Mouse (Mus musculus) neural tube, embryonic 12.5 days (tissue): ENCODE measurements around the gene Uox. TPM values are rescaled to one million over a fixed set of nuclear protein-coding genes. Genes with fewer than 3 reads are reported as not detected.

Source experiments
- ATAC-seq: fragments of 200-750 bp; cut with Nextera tagmentation; 2 replicates; pipeline ENCODE4 v1.8.0; 2017; ENCODE audit warnings: low read depth, mild to moderate bottlenecking, moderate TSS enrichment, moderate library complexity; ENCODE audit not compliant: low FRiP score
- H3K27ac ChIP-seq: fragments of 300-500 bp; sonication (generic); 2 replicates; pipeline ENCODE4 v1.5.1; 2016
- H3K27me3 ChIP-seq: fragments of 300-500 bp; sonication (generic); replicated peaks from 2 replicates; pipeline ENCODE4 v1.6.1; 2016; ENCODE audit warnings: mild to moderate bottlenecking
- H3K36me3 ChIP-seq: fragments of 300-500 bp; sonication (generic); 2 replicates; pipeline ENCODE4 v1.6.1; 2016; ENCODE audit warnings: mild to moderate bottlenecking
- H3K4me1 ChIP-seq: fragments of 300-500 bp; sonication (generic); 2 replicates; pipeline ENCODE4 v1.6.1; 2016
- H3K4me2 ChIP-seq: fragments of 300-500 bp; sonication (generic); replicated peaks from 2 replicates; pipeline ENCODE4 v1.6.1; 2016; ENCODE audit warnings: mild to moderate bottlenecking
- H3K4me3 ChIP-seq: fragments of 300-500 bp; sonication (generic); 2 replicates; pipeline ENCODE4 v1.5.1; 2016
- H3K9ac ChIP-seq: fragments of 300-500 bp; sonication (generic); 2 replicates; pipeline ENCODE4 v1.6.1; 2016; ENCODE audit warnings: mild to moderate bottlenecking
- H3K9me3 ChIP-seq: fragments of 300-500 bp; sonication (generic); 2 replicates; pipeline ENCODE4 v1.6.1; 2016; ENCODE audit warnings: mild to moderate bottlenecking
- WGBS: fragments of 180-500 bp; shearing (Covaris S2); methylation state at CpG from one replicate; pipeline ENCODE4 v1.1.7; 2016; 5-methylcytosine and 5-hydroxymethylcytosine counted together
- polyA plus RNA-seq: library from polyadenylated mRNA; unstranded; fragments of >200 nt; fragmentation: Nextera tagmentation; extraction: Ambion mirVana; gene quantifications from 2 replicates; pipeline ENCODE4 v1.2.1, GENCODE M21; 2016

The Uox gene
- polyA plus RNA-seq, 1 experiment from 2014 or later, result not detected

- Histone ChIP-seq H3K36me3 (no peaks in the 10 kb centered on the region), H3K27ac (no peak overlapping the region), H3K4me3 (no peak overlapping the region), H3K4me1 (no peaks in the 10 kb centered on the region), H3K9me3 (no peaks in the 10 kb centered on the region), H3K4me2 (peak overlapping the region; percentile 25; the same call in 1 of the 2 replicates), H3K9ac (no peak overlapping the region), H3K27me3 (no peaks in the 10 kb centered on the region)
- WGBS, result 41% methylated on average over 14 of the region's 14 CpGs
- peak; percentile 41; the same call in 1 of the 2 replicates for ATAC-seq
These were observed 5.8 kb upstream of the Uox start for GRCm38 (mm10) chr3:146564268-146565064.

DNA sequence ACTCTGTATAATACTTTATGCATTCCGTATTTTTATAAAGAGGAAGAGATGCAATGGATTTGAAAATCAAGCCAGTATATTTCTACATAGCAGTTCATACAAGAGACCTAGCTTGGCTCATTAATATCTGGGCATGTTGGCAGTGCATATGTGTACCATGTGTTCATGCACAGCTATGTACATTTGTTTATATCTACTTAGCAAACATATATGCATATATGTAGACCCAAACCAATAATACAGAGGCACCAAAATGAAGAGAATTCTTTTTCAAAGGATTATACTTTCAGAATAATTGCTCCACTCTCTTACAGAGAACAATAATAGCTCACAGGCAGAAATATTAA, 5.2 kb upstream of the Uox start:
- ATAC-seq, result no peak
- Histone ChIP-seq H3K36me3 (no peaks in the 10 kb centered on the region), H3K9ac (no peak overlapping the region), H3K27ac (no peak overlapping the region), H3K9me3 (no peaks in the 10 kb centered on the region), H3K4me1 (no peaks in the 10 kb centered on the region), H3K27me3 (no peaks in the 10 kb centered on the region), H3K4me2 (no peak overlapping the region), H3K4me3 (no peak overlapping the region)
- 94% methylated on average over 1 of the region's 1 CpGs for WGBS

- no peak for ATAC-seq
- Histone ChIP-seq H3K9me3 (no peaks in the 10 kb centered on the region), H3K4me3 (no peak overlapping the region), H3K36me3 (no peaks in the 10 kb centered on the region), H3K9ac (no peak overlapping the region), H3K27ac (no peak overlapping the region), H3K4me2 (no peak overlapping the region), H3K4me1 (no peaks in the 10 kb centered on the region), H3K27me3 (no peaks in the 10 kb centered on the region)
- 79% methylated on average over 7 of the region's 7 CpGs for WGBS
These were observed 2.9 kb upstream of the Uox start for GRCm38 (mm10) chr3:146567366-146567765.

DNA sequence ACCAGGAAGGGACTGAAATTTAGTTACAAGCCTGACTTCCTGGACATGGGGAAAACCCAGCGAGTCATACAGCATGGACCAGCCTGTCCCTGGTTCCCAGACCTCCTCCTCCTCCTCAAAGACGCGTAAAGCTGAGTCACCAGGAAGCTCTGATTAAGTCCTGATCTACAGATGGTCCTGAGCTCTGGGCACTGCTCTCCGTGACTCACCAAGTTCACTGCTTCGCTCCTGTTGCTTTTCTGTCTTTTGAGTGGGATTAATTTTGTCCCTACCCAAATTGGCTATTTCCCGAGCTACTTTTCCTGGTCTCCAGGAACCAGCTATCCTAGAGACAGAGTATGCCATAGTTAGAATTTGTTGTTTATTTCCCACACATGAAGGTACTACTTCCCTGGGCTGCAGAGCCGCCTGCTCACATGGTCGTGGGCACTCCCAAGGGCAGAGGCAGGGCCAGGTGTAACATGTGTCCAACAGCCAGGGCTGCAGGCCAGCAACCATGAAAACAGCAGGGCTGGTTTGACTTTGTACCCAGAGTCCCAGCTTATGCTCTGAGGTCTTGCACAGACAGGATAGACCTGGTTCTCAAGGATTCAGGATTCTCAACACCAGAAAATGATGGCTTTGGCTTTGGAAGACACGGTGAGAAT, 2.2 kb upstream of the Uox start:
- Histone ChIP-seq H3K9me3 (no peaks in the 10 kb centered on the region), H3K27me3 (no peaks in the 10 kb centered on the region), H3K9ac (no peak overlapping the region), H3K36me3 (no peaks in the 10 kb centered on the region), H3K27ac (no peak overlapping the region), H3K4me3 (no peak overlapping the region), H3K4me2 (no peak overlapping the region), H3K4me1 (no peaks in the 10 kb centered on the region)
- no peak for ATAC-seq
- WGBS, result 85% methylated on average over 9 of the region's 9 CpGs

- no peaks in the 10 kb centered on the region for H3K27me3 ChIP-seq
- H3K27ac ChIP-seq, result no peak overlapping the region
- H3K4me2 ChIP-seq, result no peak overlapping the region
- H3K36me3 ChIP-seq, result no peaks in the 10 kb centered on the region
- no peaks in the 10 kb centered on the region for H3K4me1 ChIP-seq
- no peak overlapping the region for H3K4me3 ChIP-seq
- H3K9ac ChIP-seq, result no peak overlapping the region
- ATAC-seq, result no peak
- 88% methylated on average over 3 of the region's 3 CpGs for WGBS
- no peaks in the 10 kb centered on the region for H3K9me3 ChIP-seq
These were observed 632 bp upstream of the Uox start for GRCm38 (mm10) chr3:146569594-146569993.

DNA sequence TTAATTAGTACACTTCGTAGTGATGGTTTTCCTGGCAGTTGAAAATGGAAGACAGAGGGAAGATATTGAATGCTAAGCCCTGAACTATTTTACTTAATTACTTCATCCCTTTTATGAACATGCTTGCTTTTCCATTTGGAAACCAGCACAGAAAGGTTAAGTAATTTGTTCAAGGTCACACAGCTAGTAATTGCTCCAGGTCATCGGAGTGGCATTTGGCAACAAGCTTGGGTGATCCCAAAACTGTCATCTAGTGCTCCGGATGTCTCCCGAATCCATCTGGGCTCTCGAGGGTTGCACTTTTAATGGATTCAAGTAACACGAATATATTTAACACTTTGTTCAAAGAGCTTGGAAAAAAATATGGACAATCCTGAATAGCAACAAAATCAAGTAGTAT, 713 bp downstream of the Uox start:
- H3K36me3 ChIP-seq, result no peaks in the 10 kb centered on the region
- H3K4me1 ChIP-seq, result no peaks in the 10 kb centered on the region
- H3K4me2 ChIP-seq, result no peak overlapping the region
- H3K27ac ChIP-seq, result no peak overlapping the region
- H3K27me3 ChIP-seq, result no peaks in the 10 kb centered on the region
- no peaks in the 10 kb centered on the region for H3K9me3 ChIP-seq
- ATAC-seq, result no peak
- H3K4me3 ChIP-seq, result no peak overlapping the region
- no peak overlapping the region for H3K9ac ChIP-seq
- WGBS, result 88% methylated on average over 6 of the region's 6 CpGs

DNA sequence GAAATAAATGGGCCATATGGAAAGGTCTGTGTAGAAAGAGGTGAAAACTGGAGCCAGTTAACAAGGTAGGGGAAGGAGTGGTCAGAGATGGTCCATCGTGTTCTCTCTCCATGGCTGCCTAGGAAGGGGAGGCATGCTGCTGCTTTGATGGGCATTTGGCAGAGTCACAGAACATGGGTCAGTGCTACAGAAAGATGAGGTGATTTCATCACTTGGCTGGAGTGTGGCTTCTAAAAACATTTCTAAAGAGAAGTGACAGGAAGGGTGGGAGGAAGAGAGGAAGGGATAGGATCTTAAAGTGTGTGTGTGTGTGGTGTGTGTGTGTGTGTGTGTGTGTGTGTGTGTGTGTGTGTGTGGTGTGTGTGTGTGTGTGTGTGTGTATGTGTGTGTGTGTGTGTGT, 1.1 kb downstream of the Uox start:
- Histone ChIP-seq H3K9ac (no peak overlapping the region), H3K4me3 (no peak overlapping the region), H3K36me3 (no peaks in the 10 kb centered on the region), H3K27ac (no peak overlapping the region), H3K4me2 (no peak overlapping the region), H3K9me3 (no peaks in the 10 kb centered on the region), H3K27me3 (no peaks in the 10 kb centered on the region), H3K4me1 (no peaks in the 10 kb centered on the region)
- no peak for ATAC-seq
- 84% methylated on average over 1 of the region's 1 CpGs for WGBS

DNA sequence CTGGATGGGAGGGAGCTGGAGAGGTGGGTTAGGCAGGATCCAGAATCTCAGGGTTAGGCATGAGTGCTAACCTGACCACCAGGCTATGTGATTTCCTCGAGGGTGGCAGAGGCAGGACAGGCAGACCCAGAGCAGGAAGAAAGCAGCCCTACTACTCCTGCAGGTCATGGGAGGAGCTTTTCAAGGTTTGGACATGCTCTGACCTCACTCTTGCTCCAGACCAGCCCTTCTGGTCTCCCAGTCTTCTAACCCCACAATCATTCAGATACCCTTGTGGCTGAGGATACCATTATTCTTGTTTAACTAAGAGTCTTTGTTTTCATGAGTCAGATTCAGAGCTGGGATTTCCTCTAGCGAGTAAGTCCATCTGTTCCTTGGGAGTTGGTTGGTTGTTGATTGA, 7.4 kb downstream of the Uox start:
- Histone ChIP-seq H3K27me3 (no peaks in the 10 kb centered on the region), H3K4me2 (no peak overlapping the region), H3K9me3 (no peaks in the 10 kb centered on the region), H3K36me3 (no peaks in the 10 kb centered on the region), H3K9ac (no peak overlapping the region), H3K4me3 (no peak overlapping the region), H3K4me1 (no peaks in the 10 kb centered on the region), H3K27ac (no peak overlapping the region)
- ATAC-seq, result no peak
- 63% methylated on average over 2 of the region's 2 CpGs for WGBS

- no peaks in the 10 kb centered on the region for H3K4me1 ChIP-seq
- 92% methylated on average over 3 of the region's 3 CpGs for WGBS
These were observed 10.0 kb downstream of the Uox start for GRCm38 (mm10) chr3:146580039-146580729.

GRCm38 (mm10) chr3:146583478-146583877, 13.3 kb downstream of the Uox start:
- Histone ChIP-seq H3K9ac (no peak overlapping the region), H3K9me3 (no peaks in the 10 kb centered on the region), H3K27ac (no peak overlapping the region), H3K36me3 (no peaks in the 10 kb centered on the region), H3K27me3 (no peaks in the 10 kb centered on the region), H3K4me2 (no peak overlapping the region), H3K4me1 (no peaks in the 10 kb centered on the region), H3K4me3 (no peak overlapping the region)
- ATAC-seq, result no peak
- WGBS, result 83% methylated on average over 4 of the region's 4 CpGs

More at GRCm38 (mm10) chr3:146580039-146580729, 10.0 kb downstream of the Uox start:
- Histone ChIP-seq H3K4me2 (no peak overlapping the region), H3K36me3 (no peaks in the 10 kb centered on the region), H3K27ac (no peak overlapping the region), H3K4me3 (no peak overlapping the region), H3K9me3 (no peaks in the 10 kb centered on the region), H3K27me3 (no peaks in the 10 kb centered on the region), H3K9ac (no peak overlapping the region)
- ATAC-seq, result no peak

DNA sequence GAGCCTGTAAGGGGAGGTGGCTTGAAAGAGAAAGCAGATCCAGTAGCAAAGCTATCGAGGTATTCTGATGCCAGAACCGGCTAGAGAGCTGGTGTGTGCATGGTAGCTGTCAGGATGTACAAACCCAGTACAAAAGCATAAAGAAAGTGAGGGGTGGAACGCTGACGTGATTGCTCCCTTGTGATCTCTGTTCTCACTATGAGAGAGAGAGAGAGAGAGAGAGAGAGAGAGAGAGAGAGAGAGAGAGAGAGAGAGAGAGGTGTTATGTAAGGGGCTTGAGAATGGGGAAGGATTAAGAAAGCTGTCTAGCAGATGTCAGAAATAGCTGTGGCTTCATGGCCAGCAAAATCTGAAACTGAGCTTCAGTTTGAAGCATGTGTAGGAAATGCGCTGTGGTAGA, 13.7 kb downstream of the Uox start:
- Histone ChIP-seq H3K4me1 (no peaks in the 10 kb centered on the region), H3K4me2 (no peak overlapping the region)
- WGBS, result 71% methylated on average over 5 of the region's 5 CpGs

GRCm38 (mm10) chr3:146586616-146587015, 16.4 kb downstream of the Uox start:
- Histone ChIP-seq H3K4me2 (no peak overlapping the region), H3K4me3 (no peak overlapping the region), H3K27ac (no peak overlapping the region), H3K36me3 (no peaks in the 10 kb centered on the region), H3K9me3 (no peaks in the 10 kb centered on the region), H3K4me1 (no peaks in the 10 kb centered on the region), H3K27me3 (no peaks in the 10 kb centered on the region), H3K9ac (no peak overlapping the region)
- 93% methylated on average over 14 of the region's 14 CpGs for WGBS
- ATAC-seq, result no peak

More for the DNA sequence above, 13.7 kb downstream of the Uox start:
- H3K27ac ChIP-seq, result no peak overlapping the region
- H3K4me3 ChIP-seq, result no peak overlapping the region
- ATAC-seq, result no peak
- no peaks in the 10 kb centered on the region for H3K36me3 ChIP-seq
- H3K27me3 ChIP-seq, result no peaks in the 10 kb centered on the region
- no peak overlapping the region for H3K9ac ChIP-seq
- no peaks in the 10 kb centered on the region for H3K9me3 ChIP-seq
